Mouse (Mus musculus): ENCODE measurements around the gene Sept11.

DNA sequence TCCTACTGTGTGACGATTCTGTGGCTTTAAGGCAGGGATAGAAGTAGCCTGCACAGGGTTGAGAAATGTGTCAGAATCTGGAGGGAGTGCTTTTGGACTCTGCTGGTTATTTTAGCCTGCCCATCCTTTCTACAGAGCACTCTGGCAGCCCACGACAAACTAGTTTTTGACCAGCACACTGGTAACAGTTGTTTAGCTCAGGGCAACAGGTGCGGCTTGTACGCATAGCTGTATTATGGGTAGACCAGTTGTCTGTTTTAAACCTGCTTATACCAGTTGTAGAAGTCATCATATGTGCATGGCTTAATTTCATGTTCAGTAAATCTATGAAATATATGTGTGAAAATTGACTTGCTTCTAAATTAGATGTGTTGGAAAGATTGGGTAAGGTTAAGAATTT, 12.8 kb downstream of the Sept11 start:
- no peak for TF ChIP-seq CTCF (IDR thresholded peaks at IDR 0.05; ENCODE audit: control insufficient read depth, insufficient read depth, insufficient read length)
- no peak for TF ChIP-seq CEBPB (IDR thresholded peaks at IDR 0.05; ENCODE audit: low read depth)
